ENCODE assay signal across 12 mouse cellular contexts in genomic region chr17:83846301-83847021, GRCm38 (mm10). TPM values are rescaled to one million over a fixed set of nuclear protein-coding genes. Genes with fewer than 3 reads are reported as not detected.
DNase-seq lines count a peak whose midpoint lies in the region; ATAC-seq and TF ChIP-seq lines count a peak whose summit lies in the region.
"Had no signal": no experiment of that assay in that cellular context is flagged by ENCODE, and none has a peak within 500 bp of the region (broad histone marks: within the 10 kb centered on the region; RNA-seq: fewer than 3 reads in every experiment).

No protein-coding gene starts in this region.

- ATAC-seq in kidney, postnatal 0 days (replicated peaks; ENCODE audit: low FRiP score, low read depth): peak; percentile 44; the same call in 1 of the 2 replicates
- peak; percentile 72 for ATAC-seq in megakaryocyte progenitor cell, adult 5-6 weeks (replicated peaks; ENCODE audit: poor library complexity)
- no peak for ATAC-seq in intestine, embryonic 16.5 days
- no peak for ATAC-seq in midbrain, embryonic 16.5 days

- no peaks in the 10 kb centered on the region for H3K4me1 ChIP-seq in kidney, postnatal 0 days (replicated peaks; ENCODE audit: insufficient read depth, low read length)
- peaks cover 22% of the 10 kb centered on the region; the same call in 1 of the 2 replicates for H3K4me1 ChIP-seq in intestine, embryonic 16.5 days (ENCODE audit: control insufficient read depth, insufficient read depth, low read length)
- peaks cover 9% of the 10 kb centered on the region; the same call in 1 of the 2 replicates for H3K4me1 ChIP-seq in midbrain, embryonic 16.5 days (ENCODE audit: control insufficient read depth, insufficient read depth, low read length)

- no peaks in the 10 kb centered on the region for H3K36me3 ChIP-seq in kidney, postnatal 0 days (ENCODE audit: insufficient read depth, low read length)
- no peaks in the 10 kb centered on the region for H3K36me3 ChIP-seq in intestine, embryonic 16.5 days (ENCODE audit: control insufficient read depth, insufficient read depth, low read length)
- no peaks in the 10 kb centered on the region for H3K36me3 ChIP-seq in midbrain, embryonic 16.5 days (ENCODE audit: control insufficient read depth, insufficient read depth, low read length)
- H3K36me3 ChIP-seq: embryonic facial prominence, embryonic 15.5 days had no signal

- H3K4me2 ChIP-seq in kidney, postnatal 0 days (ENCODE audit: low read length): no peak overlapping the region
- H3K4me2 ChIP-seq in intestine, embryonic 16.5 days (ENCODE audit: low read depth, low read length): no peak overlapping the region
- no peak overlapping the region for H3K4me2 ChIP-seq in midbrain, embryonic 16.5 days (ENCODE audit: low read length)
- H3K4me2 ChIP-seq: embryonic facial prominence, embryonic 15.5 days; lung, embryonic 14.5 days had no signal

- 79% methylated on average over 21 of the region's 21 CpGs for WGBS in kidney, postnatal 0 days
- 77% methylated on average over 21 of the region's 21 CpGs for WGBS in intestine, embryonic 16.5 days
- WGBS in midbrain, embryonic 16.5 days: 86% methylated on average over 21 of the region's 21 CpGs

- H3K9me3 ChIP-seq in kidney, postnatal 0 days (replicated peaks; ENCODE audit: low read length): no peaks in the 10 kb centered on the region
- H3K9me3 ChIP-seq in intestine, embryonic 16.5 days (ENCODE audit: control insufficient read depth, low read length): no peaks in the 10 kb centered on the region
- no peaks in the 10 kb centered on the region for H3K9me3 ChIP-seq in midbrain, embryonic 16.5 days (replicated peaks; ENCODE audit: control insufficient read depth, low read length, poor library complexity, severe bottlenecking)
- H3K9me3 ChIP-seq: embryonic facial prominence, embryonic 15.5 days had no signal

- H3K27ac ChIP-seq in kidney, postnatal 0 days: 0 out of 2 replicates have a peak overlapping the region, but pooled peaks have one; percentile 5
- no peak overlapping the region for H3K27ac ChIP-seq in intestine, embryonic 16.5 days (ENCODE audit: low read length)
- no peak overlapping the region for H3K27ac ChIP-seq in midbrain, embryonic 16.5 days (ENCODE audit: low read length)
- H3K27ac ChIP-seq: embryonic facial prominence, embryonic 15.5 days had no signal

- TF ChIP-seq CTCF in kidney, postnatal 0 days (IDR thresholded peaks at IDR 0.05; ENCODE audit: low read depth): no peak

- no peak overlapping the region for H3K9ac ChIP-seq in kidney, postnatal 0 days (ENCODE audit: low read depth, low read length)
- H3K9ac ChIP-seq in intestine, embryonic 16.5 days (ENCODE audit: low read depth, low read length): no peak overlapping the region
- H3K9ac ChIP-seq in midbrain, embryonic 16.5 days (ENCODE audit: low read depth, low read length): no peak overlapping the region
- H3K9ac ChIP-seq: embryonic facial prominence, embryonic 15.5 days; lung, embryonic 14.5 days had no signal

- DNase-seq in A20 (ENCODE audit: low read depth, low spot score): peak; percentile 93
- DNase-seq in CD4-positive helper T cell, adult 2 months (ENCODE audit: low read depth, low spot score): peak; percentile 40
- no peak for DNase-seq in kidney, postnatal 0 days (ENCODE audit: low spot score)
- DNase-seq in embryo, embryonic 10.5 days (ENCODE audit: low spot score): no peak
- no peak for DNase-seq in right cerebral cortex, postnatal 4 days
- DNase-seq: heart, postnatal 36 days; layer of hippocampus, adult 9-11 months; lung, embryonic 14.5 days had no signal

- H3K27me3 ChIP-seq in kidney, postnatal 0 days (ENCODE audit: insufficient read depth, low read length): no peaks in the 10 kb centered on the region
- H3K27me3 ChIP-seq in intestine, embryonic 16.5 days (replicated peaks; ENCODE audit: control insufficient read depth, insufficient read depth, low read length): no peaks in the 10 kb centered on the region
- no peaks in the 10 kb centered on the region for H3K27me3 ChIP-seq in midbrain, embryonic 16.5 days (ENCODE audit: control insufficient read depth, insufficient read depth, low read depth, low read length)
- H3K27me3 ChIP-seq: embryonic facial prominence, embryonic 15.5 days had no signal

- H3K4me3 ChIP-seq in kidney, postnatal 0 days (replicated peaks; ENCODE audit: low read depth, low read length): no peak overlapping the region
- no peak overlapping the region for H3K4me3 ChIP-seq in intestine, embryonic 16.5 days (ENCODE audit: low read length)
- H3K4me3 ChIP-seq in midbrain, embryonic 16.5 days (ENCODE audit: low read depth, low read length): no peak overlapping the region
- H3K4me3 ChIP-seq: embryonic facial prominence, embryonic 15.5 days had no signal

RNA-seq across cellular contexts. Expression of gene Haao, which starts 1.3 kb away (rescaled TPM):
- polyA plus RNA-seq in kidney, postnatal 0 days (2015; fragmentation: Nextera tagmentation; extraction: Ambion mirVana): 4.9 and 6.3 TPM in 2 replicates
- 21.6 and 34.9 TPM in 2 replicates for total RNA-seq in megakaryocyte progenitor cell, adult 5-6 weeks (2015)
- 22.0 and 22.2 TPM in 2 replicates for total RNA-seq in megakaryocyte progenitor cell, adult 5-6 weeks (2017)
- polyA plus RNA-seq in intestine, embryonic 16.5 days (2015; fragmentation: Nextera tagmentation; extraction: Ambion mirVana): 1.5 and 2.3 TPM in 2 replicates
- 0.23 TPM in 1 of 2 replicates, not detected in the other for polyA plus RNA-seq in midbrain, embryonic 16.5 days (2015; fragmentation: Nextera tagmentation; extraction: Ambion mirVana)

Comparison
In these comparisons a context has a peak if more than half of its experiments do, and no peak if none do; other contexts are left out.
1. DNase-seq: peak in A20 (single experiment) and CD4-positive helper T cell, adult 2 months (single experiment); none in kidney, postnatal 0 days (single experiment), embryo, embryonic 10.5 days (single experiment) and right cerebral cortex, postnatal 4 days (single experiment).
2. ATAC-seq: peak in kidney, postnatal 0 days (single experiment) and megakaryocyte progenitor cell, adult 5-6 weeks (single experiment); none in intestine, embryonic 16.5 days (single experiment) and midbrain, embryonic 16.5 days (single experiment).